Mouse (Mus musculus) lung, postnatal 0 days (tissue): ENCODE results near the gene Immp2l.

Source experiments
- CTCF ChIP-seq: IDR thresholded peaks from 2 replicates; pipeline ENCODE4 v1.5.1; 2016; ENCODE audit warnings: antibody characterized with exemption, mild to moderate bottlenecking
- EP300 ChIP-seq: IDR thresholded peaks from 2 replicates; pipeline ENCODE4 v1.6.1; 2016; ENCODE audit warnings: antibody characterized with exemption, mild to moderate bottlenecking, control low read depth

- TF ChIP-seq CTCF (no peak), EP300 (no peak)
Measured at GRCm38 (mm10) chr12:41484689-41485511, 461.0 kb downstream of the Immp2l start.
